Mouse (Mus musculus) bone marrow macrophage, adult 2 months (primary cell): ENCODE data around the gene Stk39.

Source experiments
- CTCF ChIP-seq: IDR thresholded peaks from 2 replicates; pipeline ENCODE4 v1.5.1; 2012; ENCODE audit warnings: low read depth, mild to moderate bottlenecking, low read length, moderate library complexity
- POLR2A ChIP-seq: IDR thresholded peaks from 2 replicates; pipeline ENCODE4 v1.6.1; 2012; ENCODE audit warnings: mild to moderate bottlenecking, low read depth, low read length, borderline replicate concordance

DNA sequence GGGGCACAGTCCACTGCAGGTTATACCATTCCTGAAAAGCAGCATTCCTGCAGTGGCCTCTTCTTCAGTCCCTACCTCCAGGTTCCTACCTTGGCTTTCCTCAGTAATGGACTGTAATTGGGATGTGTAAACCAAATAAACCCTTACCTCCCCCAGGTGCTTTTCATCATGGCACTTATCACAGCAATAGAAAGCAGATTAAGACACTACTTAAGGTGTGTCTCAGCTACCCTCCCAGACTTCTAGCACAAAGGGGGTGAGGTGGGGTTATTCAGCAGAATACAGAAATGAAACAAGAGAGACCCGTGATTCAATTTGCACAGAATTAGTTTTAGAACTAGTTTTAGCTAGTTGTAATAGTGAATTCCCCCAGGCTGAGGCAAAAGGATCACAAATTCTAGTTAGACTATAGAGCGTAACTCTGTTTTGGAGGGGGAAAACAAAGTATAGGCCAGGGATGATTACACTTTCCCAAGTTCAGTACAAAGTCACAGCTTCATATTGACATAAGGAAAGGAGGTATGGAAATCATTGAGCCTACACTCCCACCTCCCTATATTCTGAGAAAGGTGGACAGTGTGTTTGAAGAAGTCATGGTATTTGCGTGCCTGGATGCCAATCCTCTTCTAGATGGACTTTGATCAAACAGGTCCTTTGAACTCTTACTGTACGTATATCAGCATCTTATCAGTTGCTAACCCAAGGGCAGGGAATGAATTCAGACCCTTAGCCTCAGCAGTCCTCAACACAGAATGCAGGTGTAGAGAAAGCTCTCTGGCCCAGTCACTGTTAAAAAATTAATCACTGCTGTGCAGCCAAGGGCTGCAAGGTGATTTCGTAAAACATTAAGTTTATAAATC lies 279.2 kb downstream of the Stk39 start:
- no peak for TF ChIP-seq POLR2A
- TF ChIP-seq CTCF: no peak
